Mouse (Mus musculus) cortical plate, adult 2 months (tissue): ENCODE data around the gene Sncb. TPM values are rescaled to one million over a fixed set of nuclear protein-coding genes. Genes with fewer than 3 reads are reported as not detected.

Experiments
- H3K27ac ChIP-seq: fragments of 200-500 bp; 2 replicates; pipeline ENCODE4 v1.5.1; 2012; ENCODE audit warnings: low read length, control low read depth, inconsistent platforms; ENCODE audit not compliant: insufficient read depth
- H3K4me1 ChIP-seq: fragments of 200-500 bp; 2 replicates; pipeline ENCODE4 v1.6.1; 2011; ENCODE audit warnings: low read length; ENCODE audit not compliant: control insufficient read depth, insufficient read depth
- H3K4me3 ChIP-seq: fragments of 200-500 bp; 2 replicates; pipeline ENCODE4 v1.5.1; 2011; ENCODE audit warnings: mild to moderate bottlenecking, low read length, control low read depth; ENCODE audit not compliant: insufficient read depth
- CTCF ChIP-seq: fragments of 200-500 bp; IDR thresholded peaks from 2 replicates; pipeline ENCODE4 v1.5.1; 2011; ENCODE audit warnings: mild to moderate bottlenecking, control low read depth, low read length; ENCODE audit not compliant: insufficient read depth; ENCODE audit errors: extremely low read depth
- POLR2A ChIP-seq: fragments of 200-500 bp; IDR thresholded peaks from 2 replicates; pipeline ENCODE4 v1.6.1; 2011; ENCODE audit warnings: mild to moderate bottlenecking, low read length, control low read depth; ENCODE audit not compliant: insufficient read depth; ENCODE audit errors: extremely low read depth
- polyA plus RNA-seq: library from polyadenylated mRNA; depleted of rRNA; stranded (reverse); fragments of >200 nt; gene quantifications from 2 replicates; pipeline ENCODE4 v1.2.3, GENCODE M21; 2012

Gene Sncb
- polyA plus RNA-seq, 1 experiment: 734 TPM

GRCm38 (mm10) chr13:54783698-54784097 lies 17.3 kb upstream of the Sncb start, which contains the start of gene Eif4e1b:
Gene Eif4e1b (plus strand): TSS chr13:54783998.
- TF ChIP-seq POLR2A: no peak
- TF ChIP-seq CTCF: no peak

GRCm38 (mm10) chr13:54783235-54783634 lies 16.8 kb upstream of the Sncb start:
- Histone ChIP-seq H3K4me1 (peaks cover 4% of the 10 kb centered on the region), H3K4me3 (no peak overlapping the region), H3K27ac (no peak overlapping the region)
- no peak for TF ChIP-seq POLR2A

More at GRCm38 (mm10) chr13:54783698-54784097, 17.3 kb upstream of the Sncb start, which contains the start of gene Eif4e1b:
- Histone ChIP-seq H3K4me3 (no peak within 1 kb of the TSS), H3K4me1 (peaks cover 4% of the 10 kb centered on the region), H3K27ac (no peak within 1 kb of the TSS)

GRCm38 (mm10) chr13:54781086-54781485 lies 14.7 kb upstream of the Sncb start:
- TF ChIP-seq POLR2A (no peak), CTCF (no peak)
- no peak overlapping the region for H3K4me3 ChIP-seq
- no peak overlapping the region for H3K27ac ChIP-seq
- peaks cover 4% of the 10 kb centered on the region for H3K4me1 ChIP-seq

- no peak overlapping the region for H3K4me3 ChIP-seq
- TF ChIP-seq CTCF: no peak
- no peak for TF ChIP-seq POLR2A
- peaks cover 4% of the 10 kb centered on the region for H3K4me1 ChIP-seq
- H3K27ac ChIP-seq: no peak overlapping the region
Observed at GRCm38 (mm10) chr13:54780592-54780991, 14.2 kb upstream of the Sncb start.

- H3K4me3 ChIP-seq: peak overlapping the region; percentile 96
- H3K27ac ChIP-seq: peak overlapping the region; percentile 6; the same call in 1 of the 2 replicates
- peaks cover 2% of the 10 kb centered on the region; the same call in 1 of the 2 replicates for H3K4me1 ChIP-seq
- TF ChIP-seq POLR2A (no peak), CTCF (no peak)
Observed at GRCm38 (mm10) chr13:54767012-54767411, 617 bp upstream of the Sncb start.

- TF ChIP-seq POLR2A (0 out of 2 replicates have a peak, but pooled peaks have one; percentile 20), CTCF (no peak)
- Histone ChIP-seq H3K27ac (peak overlapping the region; percentile 79), H3K4me3 (peak overlapping the region; percentile 96), H3K4me1 (peaks cover 4% of the 10 kb centered on the region; the same call in 1 of the 2 replicates)
Observed at GRCm38 (mm10) chr13:54765281-54766191, 859 bp downstream of the Sncb start.

- Histone ChIP-seq H3K27ac (peak overlapping the region; percentile 73), H3K4me1 (peaks cover 11% of the 10 kb centered on the region)
- no peak for TF ChIP-seq CTCF
- TF ChIP-seq POLR2A: no peak
Observed at GRCm38 (mm10) chr13:54760906-54761305, 5.5 kb downstream of the Sncb start.

GRCm38 (mm10) chr13:54760164-54760795 lies 6.1 kb downstream of the Sncb start:
- Histone ChIP-seq H3K4me1 (peaks cover 13% of the 10 kb centered on the region), H3K27ac (peak overlapping the region; percentile 73), H3K4me3 (no peak overlapping the region)
- no peak for TF ChIP-seq CTCF
- peak; percentile 53 for TF ChIP-seq POLR2A

More at GRCm38 (mm10) chr13:54760906-54761305, 5.5 kb downstream of the Sncb start:
- H3K4me3 ChIP-seq: no peak overlapping the region

- peak overlapping the region; percentile 30 for H3K27ac ChIP-seq
- H3K4me3 ChIP-seq: no peak overlapping the region
- peaks cover 16% of the 10 kb centered on the region for H3K4me1 ChIP-seq
- TF ChIP-seq CTCF: no peak
- TF ChIP-seq POLR2A: peak; percentile 37; the same call in 1 of the 2 replicates
Observed at GRCm38 (mm10) chr13:54759496-54759895, 6.9 kb downstream of the Sncb start.
